Mouse (Mus musculus) right cerebral cortex, postnatal 25 days (tissue): ENCODE data around the gene Sft2d1.
"Not testable (repeated sequence)": the region's sequence is repeated elsewhere in the genome, so short reads cannot be mapped to it uniquely, and the experiment has no call there.

Experiments used
- DNase-seq: peaks from one replicate; pipeline ENCODE4 v3.0.0; 2022

The Sft2d1 gene

GRCm38 (mm10) chr17:8303671-8304070 is 7.2 kb upstream of the Sft2d1 start:
- DNase-seq = no peak

GRCm38 (mm10) chr17:8305801-8306200 is 5.1 kb upstream of the Sft2d1 start:
- no peak for DNase-seq

GRCm38 (mm10) chr17:8311751-8312150 is 849 bp downstream of the Sft2d1 start:
- no peak for DNase-seq

- no peak for DNase-seq
These were observed 3.1 kb downstream of the Sft2d1 start for GRCm38 (mm10) chr17:8313976-8314375.

GRCm38 (mm10) chr17:8316251-8316650 is 5.3 kb downstream of the Sft2d1 start:
- no peak for DNase-seq

- not testable (repeated sequence) for DNase-seq
These were observed 16.0 kb downstream of the Sft2d1 start for GRCm38 (mm10) chr17:8326877-8327276.

GRCm38 (mm10) chr17:8328511-8329174 is 17.7 kb downstream of the Sft2d1 start:
- no peak for DNase-seq

- DNase-seq = no peak
These were observed 19.7 kb downstream of the Sft2d1 start for GRCm38 (mm10) chr17:8330602-8331001.

GRCm38 (mm10) chr17:8337159-8337558 is 26.3 kb downstream of the Sft2d1 start, which contains the start of gene Prr18:
Prr18 (plus strand) TSS chr17:8337459.
- DNase-seq = not testable (repeated sequence)

- no peak for DNase-seq
These were observed 28.9 kb downstream of the Sft2d1 start for GRCm38 (mm10) chr17:8339666-8340374.

- peak; percentile 73 for DNase-seq
These were observed 29.8 kb downstream of the Sft2d1 start for GRCm38 (mm10) chr17:8340407-8341359.

GRCm38 (mm10) chr17:8341360-8341963 is 30.6 kb downstream of the Sft2d1 start:
- peak; percentile 16 for DNase-seq

- no peak for DNase-seq
These were observed 31.8 kb downstream of the Sft2d1 start for GRCm38 (mm10) chr17:8342706-8343105.

- DNase-seq = no peak
These were observed 32.5 kb downstream of the Sft2d1 start for GRCm38 (mm10) chr17:8343416-8343815.

GRCm38 (mm10) chr17:8347765-8348285 is 36.9 kb downstream of the Sft2d1 start:
- no peak for DNase-seq

GRCm38 (mm10) chr17:8348941-8349340 is 38.0 kb downstream of the Sft2d1 start:
- DNase-seq = no peak

- DNase-seq = no peak
These were observed 40.2 kb downstream of the Sft2d1 start for GRCm38 (mm10) chr17:8351088-8351487.

- no peak for DNase-seq
These were observed 44.8 kb downstream of the Sft2d1 start, which contains the start of gene T2 for GRCm38 (mm10) chr17:8355692-8356091. T2 (plus strand) TSS chr17:8355992.

GRCm38 (mm10) chr17:8357498-8357897 is 46.6 kb downstream of the Sft2d1 start:
- no peak for DNase-seq

- DNase-seq = no peak
These were observed 50.0 kb downstream of the Sft2d1 start for GRCm38 (mm10) chr17:8360876-8361275.

- no peak for DNase-seq
These were observed 50.6 kb downstream of the Sft2d1 start for GRCm38 (mm10) chr17:8361281-8362103.
